Mouse (Mus musculus): ENCODE results near the gene Grm5. TPM values are rescaled to one million over a fixed set of nuclear protein-coding genes. Genes with fewer than 3 reads are reported as not detected.

The Grm5 gene
- polyA plus RNA-seq, 1 experiment from 2014 or later = not detected

Other genes with a start within 250 kb of the Grm5 start
- gene Tyr, start 90.7 kb upstream of the Grm5 start, polyA plus RNA-seq (2018) = not detected in 3 replicates